Mouse (Mus musculus) CD4-positive naive resting alpha-beta T cell, adult 57 days (primary cell): Measurements from ENCODE around the gene Dmrta1. TPM values are rescaled to one million over a fixed set of nuclear protein-coding genes. Genes with fewer than 3 reads are reported as not detected.

ENCODE experiments used
- total RNA-seq: library from RNA; stranded (reverse); gene quantifications from one replicate; pipeline ENCODE4 v1.2.4, GENCODE M21; 2023

The Dmrta1 gene
- not detected for total RNA-seq

GRCm38 (mm10) chr4:89679195-89679594, at the start of gene Dmrta1:
Gene Dmrta1 (plus strand): TSS chr4:89679436.

